Mouse (Mus musculus) adrenal gland, postnatal 36 days (tissue): ENCODE data around the gene Tipin. TPM values are rescaled to one million over a fixed set of nuclear protein-coding genes. Genes with fewer than 3 reads are reported as not detected.
"Not testable (repeated sequence)": the region's sequence is repeated elsewhere in the genome, so short reads cannot be mapped to it uniquely, and the experiment has no call there.

Experiments
- DNase-seq, 2 experiments: peaks; one replicate each; pipeline ENCODE4 v3.0.0; 2021; ENCODE audit warnings: mixed read lengths in 1 of 2
- long read RNA-seq, 2 experiments: library from polyadenylated mRNA; stranded (forward); transcript quantifications; one replicate each; pipeline ENCODE4 v2.0.0; 2021; ENCODE audit warnings: borderline sequencing depth in 2 of 2
- total RNA-seq, 2 experiments: library from RNA; stranded (reverse); gene quantifications; 2 replicates each; pipeline ENCODE4 v1.2.3; 2021

The Tipin gene
- total RNA-seq = 10 to 100 TPM; 15.9 to 20.6 TPM
- long read RNA-seq, experiment 1, partial matches to known transcripts = 1 of 23 reads
- long read RNA-seq, experiment 1, other reads (novel, unspliced or antisense) = 15 of 23 reads
- long read RNA-seq, experiment 2, partial matches to known transcripts = 1 of 8 reads
- long read RNA-seq, experiment 2, other reads (novel, unspliced or antisense) = 5 of 8 reads

DNA sequence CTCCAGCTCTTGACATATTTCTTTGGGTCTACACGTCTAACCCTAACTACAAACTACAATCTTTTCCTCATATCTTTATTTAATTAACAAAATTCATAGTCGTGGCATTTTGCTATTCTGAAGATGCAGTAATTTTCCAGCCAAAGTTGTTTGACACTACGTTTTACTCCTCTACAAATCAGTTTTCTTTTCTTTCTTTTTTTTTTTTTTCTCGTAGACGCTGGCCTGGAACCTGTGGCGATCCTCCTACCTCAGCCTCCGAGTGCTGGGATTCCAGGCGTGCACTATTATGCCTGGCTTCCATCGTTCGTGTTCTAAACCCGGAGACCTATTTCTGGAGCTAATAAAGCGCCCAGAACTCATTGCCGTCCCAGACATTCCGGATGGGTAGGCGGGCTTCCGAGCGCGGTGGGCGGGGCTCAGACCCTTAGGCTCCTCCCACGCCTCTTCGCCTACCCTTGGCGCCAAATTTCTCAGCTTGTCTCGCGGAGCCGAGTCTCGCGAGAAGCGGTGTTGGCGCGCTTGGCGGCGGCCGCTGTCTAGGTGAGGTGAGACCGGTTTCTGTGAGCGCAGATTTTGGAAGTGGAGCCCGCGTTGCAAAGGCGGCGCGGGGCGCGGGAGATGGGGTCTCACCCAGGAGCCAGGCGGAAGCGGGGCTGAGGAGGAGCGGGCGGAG is at the start of gene Tipin:
Gene Tipin (plus strand): TSS at position 477 of the 676 bp plus-strand sequence.
- DNase-seq = peak; percentile 97 to 98

DNA sequence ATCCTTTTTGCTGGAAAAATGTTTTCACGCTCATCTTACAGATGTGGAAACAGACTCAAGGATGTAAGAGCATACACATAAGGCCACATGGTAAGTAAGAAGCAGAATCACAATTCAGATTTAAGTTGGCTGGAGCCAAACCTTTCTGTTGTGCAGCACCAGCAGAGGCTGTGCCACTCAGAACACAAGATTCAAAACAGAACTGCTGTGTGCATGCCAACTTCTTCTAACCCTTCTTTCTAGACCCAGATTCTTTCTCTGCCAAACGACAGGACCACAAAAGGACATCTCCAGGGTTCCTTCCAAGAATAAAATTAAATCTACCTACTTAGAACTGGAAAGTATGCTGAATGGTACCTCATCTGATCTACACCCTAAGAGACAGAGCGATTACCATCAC is 49.7 kb upstream of the Tipin start:
- DNase-seq = no peak

DNA sequence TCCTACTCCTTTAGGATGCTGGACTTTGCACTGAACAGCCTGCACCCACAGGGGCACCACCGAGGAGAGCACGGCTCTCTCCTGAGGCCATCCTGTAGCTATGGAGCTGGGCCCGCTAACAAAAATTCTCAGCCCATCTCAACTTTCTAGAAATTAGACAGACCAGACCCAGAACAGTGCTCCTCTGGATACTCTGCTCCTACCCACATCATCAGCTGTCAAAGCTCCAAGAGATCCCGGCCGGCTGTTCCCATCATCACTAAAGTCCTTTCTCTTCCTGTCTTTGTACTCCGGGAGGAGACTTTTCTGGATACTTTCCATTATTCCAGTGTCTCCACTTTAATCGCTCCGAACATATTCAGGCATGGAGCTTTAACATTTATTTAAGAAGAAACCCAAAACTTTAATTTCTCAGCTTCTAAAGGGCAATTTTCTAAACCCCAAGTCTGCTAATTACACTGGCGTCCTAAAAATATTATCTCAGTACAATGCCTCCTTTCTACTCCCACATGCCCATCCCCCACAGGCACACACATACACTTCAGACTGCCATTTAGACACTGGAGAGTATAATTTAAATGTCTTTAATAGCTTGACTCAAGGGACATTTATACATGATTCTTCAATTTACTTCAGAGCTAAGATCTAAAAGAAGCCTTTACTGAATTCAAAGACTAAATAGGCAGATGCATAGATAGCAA is 49.0 kb upstream of the Tipin start:
- DNase-seq = peak in 1 of 2 experiments; percentile 10

DNA sequence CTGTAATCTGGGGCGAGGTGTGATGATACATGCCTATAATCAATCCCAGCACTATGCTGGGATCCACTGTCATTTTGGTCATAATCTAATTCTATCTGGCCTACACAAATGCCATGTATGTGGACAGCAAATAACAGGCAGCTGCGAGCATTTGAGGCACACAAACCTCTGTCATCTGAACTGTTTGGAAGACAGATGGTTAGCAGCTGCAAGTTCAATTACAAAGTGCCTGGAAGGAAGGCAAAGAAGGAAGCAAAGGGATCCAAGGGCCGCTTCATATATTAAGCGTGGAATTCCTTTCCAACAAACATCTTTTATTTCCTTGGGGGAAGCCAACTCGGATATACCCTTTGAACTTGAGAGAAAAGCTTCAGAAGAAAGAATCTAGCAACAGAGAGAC is 47.7 kb upstream of the Tipin start:
- no peak for DNase-seq

DNA sequence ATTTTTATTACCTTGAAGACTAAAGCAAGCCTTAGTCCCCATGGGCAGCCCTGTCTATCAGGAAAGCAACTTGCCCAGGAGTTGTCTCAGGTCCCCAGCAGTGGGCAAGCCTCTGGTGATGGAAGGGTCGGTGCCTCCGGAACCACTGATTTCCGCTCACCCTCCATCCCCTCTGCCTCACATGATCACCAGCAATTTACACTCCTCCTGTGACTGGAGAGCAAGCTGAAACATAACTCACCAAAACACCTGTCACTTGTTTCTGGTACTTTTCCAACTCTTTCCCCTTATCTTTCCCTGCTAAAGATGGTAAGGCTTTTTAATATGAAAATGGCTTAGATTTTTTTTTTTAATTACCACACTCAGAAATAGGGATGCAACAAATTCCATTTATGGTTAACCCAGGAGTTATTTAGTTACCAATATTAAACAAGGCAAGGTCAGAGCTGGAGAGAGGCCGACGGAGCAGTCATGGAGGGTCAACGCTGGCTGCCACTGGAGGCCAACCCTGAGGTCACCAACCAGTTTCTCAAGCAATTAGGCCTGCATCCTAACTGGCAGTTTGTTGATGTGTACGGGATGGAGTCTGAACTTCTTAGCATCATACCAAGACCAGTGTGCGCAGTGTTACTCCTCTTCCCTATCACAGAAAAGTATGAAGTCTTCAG is 46.5 kb upstream of the Tipin start, which contains the start of gene Uchl4:
Gene Uchl4 (plus strand): TSS at position 434 of the 668 bp plus-strand sequence.
- DNase-seq = no peak

DNA sequence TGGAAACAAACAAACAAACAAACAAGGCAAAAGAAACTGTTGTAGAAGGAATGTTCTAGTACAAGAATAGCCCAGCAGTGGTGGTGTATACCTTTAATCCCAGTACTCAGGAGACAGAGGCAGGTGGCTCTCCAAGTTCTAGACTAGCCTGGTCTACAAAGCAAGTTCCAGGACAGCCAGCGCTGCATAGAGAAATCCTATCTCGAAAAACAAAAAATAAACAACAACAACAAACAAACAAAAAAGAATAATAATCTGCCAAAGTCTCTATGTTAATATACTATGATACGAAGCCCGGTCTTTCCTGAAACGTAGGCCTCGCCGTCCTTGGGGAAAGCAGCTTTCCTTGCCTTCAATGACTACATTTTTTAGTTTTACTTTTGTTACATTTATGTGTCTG is 45.3 kb upstream of the Tipin start:
- DNase-seq = no peak

DNA sequence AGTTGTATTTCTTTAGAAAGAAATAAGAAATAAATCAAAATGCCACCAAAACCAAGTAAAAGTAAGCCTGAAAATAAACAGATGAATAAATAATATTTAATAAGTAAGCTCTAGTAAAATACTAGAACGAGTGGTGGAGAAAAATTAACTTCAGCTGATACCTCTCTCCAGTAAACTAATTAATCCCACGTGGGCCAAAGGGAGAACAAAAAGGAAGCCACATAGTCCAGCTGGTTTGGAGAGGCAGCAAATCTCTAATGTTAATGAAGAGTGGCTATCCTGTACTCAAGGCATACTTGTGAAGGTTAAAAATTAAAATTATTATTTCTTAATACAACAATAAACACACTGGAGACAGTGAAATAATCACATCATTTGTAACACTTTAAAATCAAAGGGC is 41.3 kb upstream of the Tipin start:
- DNase-seq = no peak

DNA sequence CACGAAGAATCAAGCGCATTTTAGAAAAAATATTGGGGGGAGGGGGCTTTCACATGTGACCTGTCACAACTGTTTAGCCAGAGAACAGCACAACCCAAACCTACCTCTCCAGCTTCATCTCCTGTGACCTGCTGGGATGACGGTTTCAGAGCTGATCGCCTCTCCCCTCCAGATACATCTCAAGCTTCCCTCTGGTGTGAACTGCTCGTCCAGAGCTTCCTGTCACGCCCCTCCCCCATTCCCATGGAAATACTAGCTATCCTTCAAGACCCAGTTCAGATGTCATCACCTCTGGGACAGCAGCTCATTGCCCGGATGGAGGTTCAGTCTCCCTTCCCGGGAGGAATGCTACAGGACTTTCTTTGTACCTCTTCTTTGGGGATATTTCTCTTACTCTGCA is 40.7 kb upstream of the Tipin start:
- DNase-seq = peak in 1 of 2 experiments; percentile 14

DNA sequence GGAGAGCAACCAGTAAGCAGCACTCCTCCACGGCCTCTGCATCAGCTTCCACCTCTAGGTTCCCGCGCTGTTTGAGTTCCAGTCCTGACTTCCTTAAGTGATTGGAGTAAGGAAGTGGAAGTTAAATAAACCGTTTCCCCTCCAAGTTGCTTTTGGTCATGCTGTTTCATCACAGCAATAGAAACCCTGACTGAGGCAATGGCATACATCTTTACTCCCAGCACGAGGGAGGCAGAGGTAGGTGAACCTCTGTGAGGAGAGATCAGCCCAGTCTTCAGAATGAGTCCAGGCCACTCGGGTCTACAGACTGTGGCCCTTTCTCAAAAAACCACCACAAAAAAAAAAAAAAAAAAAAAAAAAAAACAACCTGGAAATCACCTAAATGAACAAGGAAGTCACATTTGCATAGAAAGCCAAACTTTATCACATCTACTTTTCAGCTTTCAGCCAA is 39.0 kb upstream of the Tipin start:
- peak in 1 of 2 experiments; percentile 5 for DNase-seq

DNA sequence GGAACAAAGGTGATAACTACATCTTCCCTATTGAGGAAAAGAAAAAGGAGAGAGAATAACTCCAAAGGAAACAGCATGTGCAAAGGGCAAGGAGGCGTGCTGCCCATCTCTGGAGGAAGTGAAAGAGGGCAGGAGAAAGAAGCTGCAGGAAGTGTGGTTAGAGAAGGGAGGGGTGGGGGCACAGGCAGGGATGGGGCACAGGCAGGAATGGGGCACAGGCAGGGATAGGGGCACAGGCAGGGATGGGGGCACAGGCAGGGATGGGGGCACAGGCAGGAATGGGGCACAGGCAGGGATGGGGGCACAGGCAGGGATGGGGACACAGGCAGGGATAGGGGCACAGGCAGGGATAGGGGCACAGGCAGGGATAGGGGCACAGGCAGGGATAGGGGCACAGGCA is 32.0 kb upstream of the Tipin start:
- DNase-seq = no peak

DNA sequence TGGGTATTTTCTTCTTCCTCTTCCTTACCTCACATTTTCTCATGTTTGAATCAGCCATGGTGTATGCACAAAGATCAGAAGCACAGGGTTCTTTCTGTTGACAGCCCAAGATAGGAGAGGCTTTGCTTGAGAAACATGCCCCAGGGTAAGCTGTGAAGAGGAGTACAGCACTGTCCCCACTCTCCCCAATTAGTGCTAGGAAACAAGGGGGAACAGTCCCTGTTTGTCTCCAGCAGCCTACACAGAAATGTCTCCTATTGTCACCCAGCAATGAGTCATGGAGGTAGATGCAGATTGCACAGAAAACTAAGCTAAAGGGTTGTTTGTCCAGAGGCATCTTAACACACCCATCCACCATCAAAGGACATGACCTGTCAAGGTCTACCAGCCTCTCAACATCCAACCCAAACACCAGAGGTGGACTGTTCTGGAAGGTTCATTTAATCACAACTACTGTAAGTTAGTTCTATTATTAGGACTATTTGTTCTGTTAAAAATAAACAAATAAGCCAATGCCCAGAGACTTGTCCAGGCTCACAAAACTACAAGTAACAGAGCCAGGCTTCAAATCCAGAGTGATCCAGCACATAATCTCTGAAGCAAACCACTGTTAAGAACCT is 31.2 kb upstream of the Tipin start:
- no peak for DNase-seq

DNA sequence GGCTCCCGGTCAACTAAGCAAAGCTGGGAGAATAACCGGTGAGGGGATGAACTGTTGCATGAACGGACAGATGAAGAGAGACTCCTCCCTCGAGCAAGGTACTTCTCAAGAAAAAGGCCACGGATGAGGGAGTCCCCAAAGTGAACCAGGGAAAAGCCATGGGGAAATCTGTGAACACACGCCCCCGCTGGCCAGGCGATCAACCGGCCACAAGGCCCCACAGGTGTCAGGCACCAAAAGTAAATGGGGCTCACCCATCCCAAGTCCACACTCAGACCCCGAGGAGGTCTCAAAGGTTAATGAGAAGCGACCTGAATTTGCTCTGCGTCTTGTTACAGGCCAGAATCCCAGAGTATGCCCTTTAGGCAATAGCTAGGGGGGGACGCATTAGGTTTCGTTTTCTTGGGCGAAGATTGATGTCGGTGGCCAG is 28.8 kb upstream of the Tipin start:
- DNase-seq = peak in 1 of 2 experiments; percentile 48

DNA sequence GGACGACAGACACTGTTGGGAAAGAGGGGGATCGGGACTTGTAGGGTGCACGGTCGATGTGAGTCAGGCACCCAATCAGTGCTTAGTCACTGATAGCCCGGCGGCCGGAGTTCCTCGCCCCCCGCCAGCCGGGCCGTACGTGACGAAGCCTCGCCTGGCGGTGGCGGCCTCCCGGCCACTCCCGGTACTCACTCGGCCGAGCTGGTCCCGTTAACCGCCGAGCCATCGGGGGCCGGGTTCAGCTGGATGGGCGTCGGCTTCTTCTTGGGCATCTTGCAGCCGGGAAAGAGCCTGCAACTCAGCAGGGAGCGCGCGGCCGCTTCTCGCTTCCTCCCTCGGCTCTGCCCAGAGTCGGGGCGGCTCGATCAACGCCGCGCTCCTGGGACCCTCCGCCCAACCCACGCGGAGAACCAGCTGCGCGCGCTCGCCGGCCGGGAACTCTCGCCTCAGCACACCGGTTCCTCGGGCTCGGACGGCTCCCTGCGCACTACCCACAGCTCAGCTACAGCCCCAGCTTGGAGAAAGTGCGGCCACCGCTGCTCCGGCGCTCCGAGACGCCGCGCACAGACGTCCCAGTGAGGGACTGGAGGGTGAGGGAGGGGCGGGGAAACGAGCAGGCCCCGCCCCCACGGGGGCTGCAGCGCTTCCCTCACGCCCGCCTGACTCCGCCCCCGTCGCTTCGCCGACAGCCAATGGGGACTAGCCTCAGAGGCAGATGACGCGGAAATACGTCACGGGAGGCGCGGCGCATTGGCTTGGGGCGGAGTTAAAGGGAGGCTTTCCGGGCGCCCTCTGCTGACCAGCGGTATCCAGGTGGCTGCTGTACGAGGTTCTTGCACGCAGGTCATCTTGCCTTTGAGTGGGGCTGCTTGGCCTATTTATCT is 28.1 kb upstream of the Tipin start, which contains the start of gene Map2k1:
Gene Map2k1 (minus strand): TSS at position 611 of the 884 bp plus-strand sequence.
- DNase-seq = peak; percentile 100

DNA sequence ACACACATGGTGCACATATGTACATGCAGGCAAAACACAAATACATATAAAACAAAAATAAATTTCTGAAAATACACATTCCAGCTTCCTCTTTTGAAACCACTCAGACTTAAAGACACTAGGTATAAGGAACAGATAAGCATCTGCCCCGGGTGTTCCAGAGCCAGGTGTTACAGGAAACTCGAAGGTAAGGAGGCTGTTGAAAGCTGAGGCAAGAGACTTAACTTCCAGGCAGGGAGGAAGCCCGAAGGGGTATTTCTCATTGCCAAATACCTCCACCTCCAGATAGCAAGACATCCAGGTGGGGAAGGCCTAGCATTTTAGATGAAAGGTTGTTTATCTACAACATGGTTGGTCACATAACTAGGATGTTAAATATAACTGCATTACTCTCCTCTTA is 26.0 kb upstream of the Tipin start:
- no peak for DNase-seq

DNA sequence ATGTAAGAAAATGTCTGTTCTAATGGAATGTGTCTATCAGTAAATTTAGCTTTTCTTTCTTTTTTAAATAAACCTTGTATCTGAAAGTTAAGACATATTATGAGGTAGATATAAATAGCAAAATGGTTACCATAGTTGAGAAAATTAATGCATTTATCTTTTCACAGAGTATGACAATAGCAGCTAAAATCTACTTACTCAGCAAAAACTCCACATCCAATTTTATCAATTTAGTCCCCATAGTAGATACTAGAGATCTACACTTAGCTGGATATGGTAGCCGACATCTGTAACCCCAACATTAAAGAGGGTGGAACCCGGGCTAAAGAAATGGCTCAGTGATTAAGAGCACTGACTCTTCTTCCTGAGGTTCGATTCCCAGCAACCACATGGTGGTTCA is 25.2 kb upstream of the Tipin start:
- DNase-seq = no peak

DNA sequence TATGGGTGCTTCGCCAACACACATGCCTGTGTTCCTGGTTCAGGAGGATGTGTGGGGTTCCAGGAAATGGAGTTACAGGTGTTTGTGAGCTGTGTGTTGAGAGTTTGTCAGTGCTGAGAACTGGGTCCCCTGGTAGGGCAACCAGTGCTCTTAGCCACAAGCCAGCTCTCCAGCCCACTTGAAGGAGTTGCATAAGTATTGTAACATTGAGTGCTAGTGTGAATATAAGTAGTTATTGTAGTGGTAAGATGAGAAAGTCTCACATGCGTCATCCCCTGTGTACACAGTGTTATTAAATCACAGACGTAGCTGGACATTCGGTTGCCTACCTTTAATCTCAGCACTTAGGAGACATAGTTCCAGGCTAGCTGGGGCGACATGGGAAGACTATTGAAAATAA is 21.5 kb upstream of the Tipin start:
- no peak for DNase-seq

DNA sequence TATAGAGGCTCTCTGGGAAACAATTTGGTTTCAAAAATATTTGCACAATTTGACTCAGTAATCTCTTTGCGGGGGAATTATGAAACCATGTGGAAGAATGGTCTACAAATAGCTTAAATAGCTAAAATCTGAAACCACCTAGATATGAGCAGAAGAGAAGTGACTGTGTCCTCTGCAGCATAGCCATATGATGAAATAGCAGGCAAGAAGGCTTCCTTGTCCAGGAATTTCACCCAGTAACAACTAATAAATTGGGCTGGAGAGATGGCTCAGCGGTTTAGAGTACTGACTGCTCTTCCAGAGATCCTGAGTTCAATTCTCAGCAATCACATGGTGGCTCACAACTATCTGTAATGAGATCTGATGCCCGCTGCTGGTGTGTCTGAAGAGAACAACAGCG is 20.4 kb upstream of the Tipin start:
- DNase-seq = no peak

DNA sequence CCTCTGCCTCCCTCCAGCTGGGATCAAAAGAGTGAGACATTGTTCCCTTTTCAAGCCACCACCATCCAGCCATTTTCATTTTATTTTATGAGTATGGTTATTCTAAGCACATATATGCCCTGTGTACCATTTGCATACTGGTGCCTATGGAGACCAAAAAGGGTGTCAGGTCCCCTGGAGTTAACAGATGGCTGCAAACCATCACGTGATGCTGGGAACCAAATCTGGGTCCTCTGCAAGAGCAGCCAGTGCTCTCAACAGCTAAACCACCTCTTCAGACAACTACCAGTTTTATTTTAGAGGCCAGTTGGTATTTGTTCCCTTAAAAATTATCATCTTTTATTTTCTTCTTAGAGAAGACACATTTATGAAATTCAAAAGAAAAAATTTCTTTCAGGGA is 16.6 kb upstream of the Tipin start:
- DNase-seq = no peak

DNA sequence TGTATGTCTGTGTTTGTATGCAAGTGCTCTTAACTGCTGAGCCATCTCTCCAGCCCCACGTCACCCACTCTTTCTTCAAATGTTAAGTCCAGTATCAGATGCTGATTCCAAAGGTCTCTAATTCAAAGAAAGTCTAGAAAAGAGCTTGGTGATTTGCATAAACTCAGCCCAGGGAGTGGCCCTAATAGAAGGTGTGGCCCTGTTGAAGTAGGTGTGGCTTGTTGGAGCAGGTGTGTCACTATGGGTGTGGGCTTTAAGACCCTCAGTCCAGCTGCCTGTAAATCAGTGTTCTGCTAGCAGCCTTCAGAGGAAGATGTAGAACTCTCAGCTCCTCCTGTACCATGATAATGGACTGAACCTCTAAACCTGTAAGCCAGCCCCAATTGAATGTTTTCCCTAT is 14.2 kb upstream of the Tipin start:
- DNase-seq = no peak

DNA sequence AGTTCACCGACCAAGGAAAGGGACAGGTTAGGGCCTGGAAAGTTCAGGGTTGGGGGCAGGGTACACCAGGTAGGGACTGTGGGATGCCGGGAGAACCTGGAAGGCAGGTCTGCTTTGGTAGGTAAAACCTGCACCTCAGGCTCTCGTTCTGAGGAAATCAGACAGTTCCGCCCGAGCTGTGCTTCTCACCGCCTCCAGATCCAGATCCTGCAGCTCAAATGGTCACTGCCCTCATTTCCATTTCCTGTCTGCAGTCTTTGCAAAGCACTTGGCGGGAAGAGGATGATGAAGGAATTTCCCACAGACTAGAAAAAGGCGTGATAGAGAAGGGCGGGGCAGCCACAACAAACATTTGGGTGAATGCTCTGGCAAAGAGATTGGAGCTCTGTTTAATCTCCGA is 13.2 kb upstream of the Tipin start:
- DNase-seq = no peak

DNA sequence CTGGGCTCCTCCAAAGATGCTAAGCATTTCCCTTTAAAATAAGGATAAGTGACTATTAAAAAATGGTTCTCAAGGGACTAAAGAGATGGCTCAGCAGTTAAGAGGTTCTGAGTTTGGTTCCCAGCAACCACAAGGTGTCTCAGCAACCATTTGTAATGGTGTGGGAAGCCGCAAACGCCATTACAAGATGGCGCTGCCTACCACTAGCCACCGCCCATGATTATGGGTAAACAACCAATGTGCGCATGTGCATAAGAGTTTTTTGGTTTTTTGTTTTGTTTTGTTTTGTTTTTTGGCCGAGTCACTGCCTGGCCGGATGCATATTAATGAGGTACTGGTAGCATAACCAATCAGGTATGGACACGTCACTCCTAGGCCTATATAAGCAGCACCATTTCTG is 12.5 kb upstream of the Tipin start:
- not testable (repeated sequence) for DNase-seq
